Mouse (Mus musculus) gastrocnemius, postnatal 10 days (tissue): Measurements from ENCODE around the gene Colgalt1. TPM values are rescaled to one million over a fixed set of nuclear protein-coding genes. Genes with fewer than 3 reads are reported as not detected.

Experiments
- DNase-seq: peaks from one replicate; pipeline ENCODE4 v3.0.0; 2021; ENCODE audit warnings: mixed read lengths
- microRNA-seq, 2 experiments: library from miRNA; unstranded; fragments of <30 nt; microRNA quantifications; one replicate each; pipeline ENCODE4 v1.2.0; 2021
- total RNA-seq, 2 experiments: library from RNA; stranded (reverse); gene quantifications; 2 replicates each; pipeline ENCODE4 v1.2.3; 2021

Colgalt1 gene
- total RNA-seq, 2 experiments from 2014 or later = 43.3 to 56.1 TPM

DNA sequence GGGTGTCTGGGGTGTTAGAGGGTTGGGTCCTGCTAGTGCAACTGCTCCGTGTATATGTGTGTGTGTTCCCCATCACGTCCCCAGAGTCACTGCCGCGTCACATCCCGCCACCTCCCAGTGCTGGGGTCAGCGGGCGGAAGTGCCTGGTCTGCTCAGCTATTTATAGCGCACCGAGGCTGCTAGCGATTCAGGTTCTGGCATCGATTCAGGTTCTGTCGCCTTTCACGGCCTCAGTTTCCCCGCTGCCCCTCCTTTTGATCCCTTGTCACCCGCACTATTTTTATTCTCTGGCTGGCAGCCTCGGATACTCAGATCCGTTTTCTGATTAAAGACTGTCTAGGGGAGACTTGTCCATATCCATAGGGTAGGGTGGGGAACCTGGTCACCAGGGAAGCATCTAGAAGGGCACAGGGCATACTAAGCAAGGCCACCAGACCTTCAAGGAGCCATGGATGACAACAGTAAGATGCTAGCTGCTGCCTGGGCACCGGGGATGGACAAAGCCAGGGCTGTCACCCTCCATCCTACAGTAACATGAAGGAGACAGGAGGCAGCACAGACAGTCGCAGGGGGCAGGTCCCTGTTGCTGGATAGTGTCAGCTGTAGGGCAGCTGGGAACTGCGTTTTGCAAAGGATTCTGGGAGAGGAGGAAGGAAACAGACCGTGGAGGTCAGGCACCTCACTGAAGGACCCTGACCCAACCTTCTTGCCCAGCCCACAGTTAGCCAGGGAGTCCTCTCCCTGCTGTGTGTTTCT lies 57.6 kb downstream of the Colgalt1 start:
- DNase-seq = no peak

DNA sequence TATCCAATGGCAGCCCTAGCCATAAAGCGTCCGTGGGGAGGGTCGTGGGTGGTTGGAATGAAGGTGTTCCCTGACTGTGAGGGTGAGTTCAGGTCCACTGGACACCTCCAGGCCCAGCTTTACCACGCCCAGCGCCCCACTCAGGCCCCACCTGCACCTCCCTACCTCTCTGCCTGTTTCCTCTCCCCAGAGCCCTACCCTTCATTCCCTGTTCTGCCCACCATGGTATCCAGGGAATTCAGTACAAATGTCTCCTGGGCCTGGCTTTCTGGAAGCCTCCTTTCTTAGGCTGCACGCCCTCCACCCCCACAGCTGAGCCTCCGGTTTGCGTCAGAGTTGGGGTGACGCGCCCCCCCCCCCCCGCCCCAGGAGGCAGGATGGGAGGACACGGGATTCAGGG lies 59.4 kb downstream of the Colgalt1 start:
- DNase-seq = no peak

DNA sequence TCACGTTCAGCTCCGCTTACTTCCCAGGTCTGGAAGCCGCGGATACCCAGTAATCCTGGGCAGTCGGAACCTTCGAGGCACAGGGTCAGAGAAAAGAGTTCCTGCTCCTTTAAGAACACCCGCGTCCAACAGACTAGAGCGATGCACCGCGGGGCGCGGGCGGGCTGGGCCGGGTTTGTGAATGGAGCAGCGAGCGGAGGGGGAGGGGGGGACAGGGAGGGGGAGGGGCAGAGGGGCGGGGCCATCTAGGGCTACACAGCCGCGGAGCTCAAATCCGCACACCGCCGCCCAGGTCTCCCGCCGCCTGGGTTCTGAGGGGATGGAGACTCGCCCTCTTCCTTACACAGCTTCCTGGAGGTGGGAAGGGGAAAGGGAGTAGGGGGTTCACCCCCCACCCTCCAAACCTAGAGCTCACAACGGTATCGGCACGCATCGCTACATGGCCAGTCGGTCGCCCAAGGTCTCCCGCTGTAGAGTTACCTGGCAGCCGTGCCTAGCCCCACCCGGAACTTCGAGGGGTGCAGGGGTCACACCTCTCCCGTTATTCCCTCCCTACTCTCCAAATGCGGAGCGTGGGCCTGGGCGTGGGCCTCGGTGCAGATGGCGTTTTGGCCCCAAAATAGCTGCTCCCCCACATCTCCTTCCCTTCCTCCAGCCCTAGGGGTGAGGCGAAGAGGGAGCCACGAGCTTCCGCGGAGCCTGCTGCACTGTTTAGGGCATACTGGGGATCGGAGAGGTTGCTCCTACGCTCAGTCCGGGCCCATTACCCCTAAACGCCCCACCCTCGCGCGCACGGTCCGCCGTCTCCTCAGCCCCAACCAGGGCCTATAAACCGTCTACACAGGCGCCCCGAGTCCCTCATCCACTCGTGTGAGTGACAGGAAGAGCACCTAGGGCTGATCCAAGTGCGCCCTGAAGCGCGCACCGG lies 60.1 kb downstream of the Colgalt1 start:
- no peak for DNase-seq

DNA sequence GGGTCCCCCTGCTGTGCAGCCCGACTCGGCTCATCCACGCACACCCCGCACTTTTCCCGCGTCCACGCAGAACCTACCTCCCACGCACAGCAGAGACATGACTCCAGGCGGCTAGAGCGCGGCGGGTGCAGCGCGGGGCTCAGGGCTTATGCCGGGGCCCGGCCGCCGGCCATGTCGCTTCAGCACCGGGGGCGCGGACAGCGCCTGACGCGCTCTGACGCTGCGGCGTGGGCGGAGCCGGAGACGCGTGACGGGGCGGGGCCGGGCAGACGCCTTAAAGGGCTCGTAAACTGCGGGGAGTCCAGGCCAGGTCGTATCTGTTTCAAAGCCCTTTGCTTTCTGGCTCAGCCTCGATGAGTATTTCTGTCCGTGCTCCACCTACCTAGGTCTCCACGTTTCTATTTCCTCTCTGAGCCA lies 60.8 kb downstream of the Colgalt1 start, which contains the start of gene Unc13a:
Gene Unc13a, minus strand, starts transcription at position 209 of the 417 bp plus-strand sequence.
- peak; percentile 96 for DNase-seq

DNA sequence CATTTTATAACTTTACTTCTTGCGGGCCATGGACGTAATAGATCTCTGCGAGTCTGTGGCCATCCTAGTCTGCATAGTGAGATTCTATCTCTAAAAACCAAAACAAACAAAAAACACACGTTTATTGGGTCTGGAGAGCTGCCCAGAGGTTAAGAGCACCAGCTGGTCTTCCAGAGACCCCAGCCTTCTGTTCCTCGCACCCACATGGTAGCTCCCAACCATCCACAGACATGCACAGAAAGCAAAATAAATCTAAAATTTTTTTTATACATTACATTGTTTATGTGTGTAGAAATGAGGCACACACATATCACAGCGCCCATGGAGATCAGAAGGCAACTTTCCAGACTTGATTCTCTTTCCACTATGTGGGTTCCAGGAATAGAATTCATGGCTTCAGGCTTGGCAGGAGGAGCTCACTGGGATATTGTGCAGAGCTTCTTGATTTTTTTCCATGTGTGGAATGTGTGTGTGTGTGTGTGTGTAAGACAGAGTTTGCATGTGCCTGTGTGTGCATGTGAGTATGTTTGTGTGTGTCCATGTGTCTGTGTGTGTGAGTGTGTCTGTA lies 61.5 kb downstream of the Colgalt1 start:
- DNase-seq = no peak

DNA sequence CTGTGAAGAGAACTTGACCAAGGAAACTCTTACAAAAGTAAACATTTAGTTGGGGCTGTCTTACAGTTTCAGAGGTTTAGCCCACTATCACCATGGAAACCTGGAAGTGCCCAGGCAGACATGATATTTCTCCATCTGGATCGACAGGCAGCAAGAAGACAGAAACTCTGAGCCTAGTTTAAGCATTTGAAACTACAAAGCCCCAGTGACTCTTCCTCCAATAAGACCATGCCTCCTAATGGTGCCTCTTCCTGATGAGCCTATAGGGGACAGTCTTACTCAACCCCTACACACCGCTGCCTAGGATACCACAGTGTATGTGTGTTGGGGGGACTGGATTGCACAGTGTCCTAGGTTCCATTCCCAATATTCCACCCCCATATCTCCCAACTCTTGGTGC lies 63.3 kb downstream of the Colgalt1 start:
- no peak for DNase-seq

Small RNA genes within 50 kb of the gene (microRNA-seq; reads per million reads assigned to microRNA genes)
- gene Mir6769b = 0.50 to 0.64 reads per million in 2 experiments

Other genes starting within 250 kb of the Colgalt1 start
- 100 to 1,000 TPM; 124 to 132 TPM for gene Use1, start 244.2 kb upstream of the Colgalt1 start, total RNA-seq
- 1 to 10 TPM; 7.4 to 8.1 TPM for gene Ocel1, start 239.7 kb upstream of the Colgalt1 start, total RNA-seq
- gene Nr2f6, start 229.0 kb upstream of the Colgalt1 start, total RNA-seq = 10 to 100 TPM; 23.2 to 29.7 TPM
- gene Ushbp1, start 215.2 kb upstream of the Colgalt1 start, total RNA-seq = 10 to 100 TPM; 11.7 to 18.1 TPM
- 10 to 100 TPM; 68.5 to 70.4 TPM for gene Babam1, start 214.1 kb upstream of the Colgalt1 start, total RNA-seq
- 1 to 10 TPM; 1.7 to 2.1 TPM for gene Ankle1, start 205.0 kb upstream of the Colgalt1 start, total RNA-seq
- 10 to 100 TPM; 36.1 to 38.9 TPM for gene Abhd8, start 147.3 kb upstream of the Colgalt1 start, total RNA-seq
- 10 to 100 TPM; 34.7 to 39.7 TPM for gene Mrpl34, start 146.0 kb upstream of the Colgalt1 start, total RNA-seq
- 10 to 100 TPM; 34.8 to 35.8 TPM for gene Dda1, start 141.8 kb upstream of the Colgalt1 start, total RNA-seq
- gene Ano8, start 125.0 kb upstream of the Colgalt1 start, total RNA-seq = 10 to 100 TPM; 16.6 to 20.1 TPM
- gene Gtpbp3, start 122.9 kb upstream of the Colgalt1 start, total RNA-seq = 10 to 100 TPM in 1 of 2 experiments, 1 to 10 TPM in 1; 8.8 to 12.4 TPM
- 10 to 100 TPM; 10.7 to 14.2 TPM for gene Plvap, start 99.2 kb upstream of the Colgalt1 start, total RNA-seq
- gene Ccdc194, start 85.3 kb upstream of the Colgalt1 start, total RNA-seq = 1 to 10 TPM in 1 of 2 experiments, under 1 TPM in 1; 0.21 to 2.5 TPM
- 10 to 100 TPM; 10.0 to 12.0 TPM for gene Bst2, start 73.5 kb upstream of the Colgalt1 start, total RNA-seq
- gene Mvb12a, start 68.1 kb upstream of the Colgalt1 start, total RNA-seq = 10 to 100 TPM; 21.8 to 25.5 TPM
- gene Tmem221, start 52.1 kb upstream of the Colgalt1 start, total RNA-seq = under 1 TPM in 1 of 2 experiments, not detected in 1; 0.14 TPM
- gene Nxnl1, start 44.4 kb upstream of the Colgalt1 start, total RNA-seq = under 1 TPM in 1 of 2 experiments, not detected in 1; 0.14 TPM
- gene Slc27a1, start 42.1 kb upstream of the Colgalt1 start, total RNA-seq = 10 to 100 TPM; 39.7 to 41.1 TPM
- 10 to 100 TPM; 49.3 to 54.5 TPM for gene Pgls, start 18.8 kb upstream of the Colgalt1 start, total RNA-seq
- gene Fam129c, start 13.3 kb upstream of the Colgalt1 start, total RNA-seq = 1 to 10 TPM in 1 of 2 experiments, under 1 TPM in 1; 0.40 to 3.3 TPM
- gene Unc13a, start 60.8 kb downstream of the Colgalt1 start, total RNA-seq = under 1 TPM; 0.38 to 0.45 TPM
- 1 to 10 TPM; 3.9 to 5.8 TPM for gene Jak3, start 65.3 kb downstream of the Colgalt1 start, total RNA-seq
- gene Insl3, start 78.2 kb downstream of the Colgalt1 start, total RNA-seq = 1 to 10 TPM; 3.1 to 3.7 TPM
- 1 to 10 TPM; 4.7 to 5.2 TPM for gene B3gnt3, start 90.8 kb downstream of the Colgalt1 start, total RNA-seq
- 1 to 10 TPM in 1 of 2 experiments, under 1 TPM in 1; 0.26 to 1.2 TPM for gene Fcho1, start 114.7 kb downstream of the Colgalt1 start, total RNA-seq